Mouse (Mus musculus) limb, embryonic 13.5 days (tissue): ENCODE results near the gene Cnfn. TPM values are rescaled to one million over a fixed set of nuclear protein-coding genes. Genes with fewer than 3 reads are reported as not detected.

ENCODE experiments used
- ATAC-seq: fragments of 200-750 bp; cut with Nextera tagmentation; 2 replicates; pipeline ENCODE4 v1.8.0; 2017; ENCODE audit warnings: low read depth, moderate number of reproducible peaks, moderate TSS enrichment; ENCODE audit not compliant: low FRiP score
- H3K27ac ChIP-seq: fragments of 300-500 bp; sonication (generic); 2 replicates; pipeline ENCODE4 v1.5.1; 2015; ENCODE audit warnings: inconsistent platforms, mild to moderate bottlenecking, moderate library complexity
- H3K27me3 ChIP-seq: fragments of 300-500 bp; sonication (generic); 2 replicates; pipeline ENCODE4 v1.6.1; 2015; ENCODE audit warnings: mild to moderate bottlenecking, inconsistent platforms
- H3K36me3 ChIP-seq: fragments of 300-500 bp; sonication (generic); 2 replicates; pipeline ENCODE4 v1.6.1; 2015; ENCODE audit warnings: inconsistent platforms, mild to moderate bottlenecking, moderate library complexity
- H3K4me1 ChIP-seq: fragments of 300-500 bp; sonication (generic); 2 replicates; pipeline ENCODE4 v1.6.1; 2015; ENCODE audit warnings: inconsistent platforms
- H3K4me2 ChIP-seq: fragments of 300-500 bp; sonication (generic); replicated peaks from 2 replicates; pipeline ENCODE4 v1.6.1; 2015; ENCODE audit warnings: inconsistent platforms, mild to moderate bottlenecking, moderate library complexity
- H3K4me3 ChIP-seq: fragments of 300-500 bp; sonication (generic); 2 replicates; pipeline ENCODE4 v1.5.1; 2015; ENCODE audit warnings: moderate library complexity, mild to moderate bottlenecking, inconsistent platforms
- H3K9ac ChIP-seq: fragments of 300-500 bp; sonication (generic); 2 replicates; pipeline ENCODE4 v1.6.1; 2015; ENCODE audit warnings: mild to moderate bottlenecking, inconsistent platforms
- H3K9me3 ChIP-seq: fragments of 300-500 bp; sonication (generic); 2 replicates; pipeline ENCODE4 v1.6.1; 2016; ENCODE audit warnings: inconsistent platforms
- WGBS: fragments of 180-500 bp; shearing (Covaris S2); methylation state at CpG from one replicate; pipeline ENCODE4 v1.1.7; 2015; 5-methylcytosine and 5-hydroxymethylcytosine counted together
- polyA plus RNA-seq: library from polyadenylated mRNA; unstranded; fragments of >200 nt; fragmentation: Nextera tagmentation; extraction: Ambion mirVana; gene quantifications from 2 replicates; pipeline ENCODE4 v1.2.1, GENCODE M21; 2015

The Cnfn gene
- polyA plus RNA-seq, 1 experiment from 2014 or later, result 0.92 TPM

- no peak overlapping the region for H3K27ac ChIP-seq
- H3K9me3 ChIP-seq, result no peaks in the 10 kb centered on the region
- no peaks in the 10 kb centered on the region for H3K27me3 ChIP-seq
- H3K4me3 ChIP-seq, result no peak overlapping the region
- H3K4me1 ChIP-seq, result peaks cover 40% of the 10 kb centered on the region
- WGBS, result 93% methylated on average over 14 of the region's 14 CpGs
- H3K36me3 ChIP-seq, result no peaks in the 10 kb centered on the region
- ATAC-seq, result no peak
- no peak overlapping the region for H3K9ac ChIP-seq
- H3K4me2 ChIP-seq, result peak overlapping the region; percentile 75
Measured at GRCm38 (mm10) chr7:25396621-25397020, 27.1 kb upstream of the Cnfn start.

DNA sequence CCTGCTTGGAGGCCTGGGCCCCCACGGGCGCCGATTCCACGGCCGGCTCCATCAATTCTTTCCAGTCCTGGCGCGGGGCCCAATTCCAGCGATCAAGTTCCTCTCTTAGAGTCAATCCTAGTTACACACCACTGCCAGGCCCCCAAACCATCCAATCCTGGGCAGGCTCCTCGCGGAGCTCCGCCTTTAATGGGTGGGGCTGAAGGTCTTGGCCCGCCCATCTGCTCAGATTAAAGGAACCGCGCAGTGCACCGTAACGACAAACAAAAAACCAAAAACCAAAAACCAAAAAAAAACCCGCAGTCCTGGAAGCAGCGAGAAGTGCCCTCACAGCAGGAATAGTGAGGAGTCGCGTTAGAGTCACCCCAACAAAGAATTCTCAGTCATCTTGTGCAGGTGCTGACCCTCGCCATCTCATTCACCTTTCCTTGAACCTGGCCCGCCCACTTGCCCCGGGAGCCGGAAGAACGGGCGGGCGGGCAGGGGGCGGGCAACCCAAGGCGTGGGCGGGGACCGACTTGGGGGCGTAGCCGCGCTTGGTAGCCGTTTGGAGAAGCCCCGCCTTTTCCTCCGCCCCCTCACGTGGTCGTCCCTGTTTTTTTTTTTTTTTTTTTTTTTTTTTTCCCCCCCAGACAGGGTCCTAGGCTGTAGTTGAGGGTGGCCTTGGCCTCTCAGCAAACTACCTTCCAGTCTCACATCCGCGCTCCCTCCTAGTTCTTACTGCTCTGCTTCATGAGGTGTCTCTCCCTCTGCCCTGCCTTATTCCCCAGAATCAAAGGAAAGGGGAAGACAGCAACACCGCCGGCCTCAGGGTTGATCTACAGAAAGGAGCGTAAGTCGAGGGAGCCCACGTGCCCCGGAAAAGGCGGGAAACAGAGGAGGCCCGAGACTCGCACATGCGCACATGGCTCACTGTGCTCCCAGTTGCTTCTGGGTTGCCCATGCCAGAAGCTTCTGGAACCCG lies 26.3 kb upstream of the Cnfn start:
- Histone ChIP-seq H3K9ac (peak overlapping the region; percentile 75), H3K4me2 (peak overlapping the region; percentile 75), H3K27ac (peak overlapping the region; percentile 61), H3K4me1 (peaks cover 43% of the 10 kb centered on the region), H3K9me3 (no peaks in the 10 kb centered on the region), H3K4me3 (peak overlapping the region; percentile 68), H3K27me3 (no peaks in the 10 kb centered on the region), H3K36me3 (no peaks in the 10 kb centered on the region)
- ATAC-seq, result peak; percentile 98
- 7% methylated on average over 51 of the region's 52 CpGs for WGBS

GRCm38 (mm10) chr7:25395186-25395557 lies 25.6 kb upstream of the Cnfn start:
- Histone ChIP-seq H3K27me3 (no peaks in the 10 kb centered on the region), H3K4me2 (peak overlapping the region; percentile 75), H3K36me3 (no peaks in the 10 kb centered on the region), H3K4me1 (peaks cover 50% of the 10 kb centered on the region), H3K4me3 (peak overlapping the region; percentile 68), H3K9ac (peak overlapping the region; percentile 75), H3K27ac (peak overlapping the region; percentile 61), H3K9me3 (no peaks in the 10 kb centered on the region)
- under 1% methylated on average over 22 of the region's 22 CpGs for WGBS
- ATAC-seq, result peak; percentile 54

DNA sequence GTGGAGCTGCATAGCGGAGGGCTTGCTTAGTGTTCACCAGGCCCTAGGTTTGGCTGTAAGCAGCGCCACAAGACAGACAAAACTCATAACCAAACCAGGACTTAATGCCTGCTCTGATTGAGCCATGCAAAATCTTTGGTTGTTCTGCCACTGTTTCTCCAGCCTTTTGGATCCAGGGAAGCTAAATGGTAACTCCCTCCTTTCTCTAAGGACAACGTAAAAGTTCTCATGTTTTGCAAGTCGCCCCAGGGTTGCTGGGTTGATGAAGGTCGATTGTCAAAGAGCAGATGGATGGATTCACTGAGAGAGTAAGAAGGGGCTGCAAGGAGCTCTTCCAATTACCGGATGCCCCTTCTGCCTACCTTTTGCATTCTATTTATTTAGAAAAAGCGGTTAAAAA lies 25.2 kb upstream of the Cnfn start:
- no peak for ATAC-seq
- no peaks in the 10 kb centered on the region for H3K9me3 ChIP-seq
- H3K4me2 ChIP-seq, result peak overlapping the region; percentile 75
- H3K36me3 ChIP-seq, result no peaks in the 10 kb centered on the region
- peak overlapping the region; percentile 75 for H3K9ac ChIP-seq
- WGBS, result 16% methylated on average over 7 of the region's 7 CpGs
- H3K27ac ChIP-seq, result peak overlapping the region; percentile 61
- H3K27me3 ChIP-seq, result no peaks in the 10 kb centered on the region
- peaks cover 51% of the 10 kb centered on the region for H3K4me1 ChIP-seq
- peak overlapping the region; percentile 68 for H3K4me3 ChIP-seq

- H3K9me3 ChIP-seq, result no peaks in the 10 kb centered on the region
- H3K4me1 ChIP-seq, result peaks cover 51% of the 10 kb centered on the region
- no peak overlapping the region for H3K27ac ChIP-seq
- peak overlapping the region; percentile 68 for H3K4me3 ChIP-seq
- H3K27me3 ChIP-seq, result no peaks in the 10 kb centered on the region
- peaks cover 2% of the 10 kb centered on the region; the same call in 1 of the 2 replicates for H3K36me3 ChIP-seq
- H3K9ac ChIP-seq, result peak overlapping the region; percentile 75; the same call in 1 of the 2 replicates
- ATAC-seq, result no peak
- WGBS, result 71% methylated on average over 8 of the region's 8 CpGs
- H3K4me2 ChIP-seq, result peak overlapping the region; percentile 75
Measured at GRCm38 (mm10) chr7:25393451-25394210, 24.1 kb upstream of the Cnfn start.

DNA sequence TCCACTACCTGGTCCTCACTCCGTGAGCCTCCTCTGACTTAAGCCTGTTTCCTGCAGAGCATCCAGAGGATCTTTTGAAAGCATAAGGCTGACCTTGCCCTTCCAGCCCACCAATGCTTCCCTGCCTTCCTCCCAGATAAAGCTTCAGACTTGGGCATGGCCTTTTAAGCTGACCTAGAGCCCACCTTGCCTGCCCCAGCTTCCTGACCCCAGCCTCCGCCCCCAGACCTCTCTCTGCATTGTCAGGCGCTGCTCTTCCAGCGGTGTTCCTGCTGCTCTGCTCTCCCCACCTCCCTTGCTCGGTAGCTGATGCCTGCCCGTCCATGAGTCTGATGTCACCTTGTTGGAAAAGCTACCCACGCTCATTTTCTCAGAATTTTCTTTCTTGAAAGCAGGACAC lies 23.3 kb upstream of the Cnfn start:
- H3K9me3 ChIP-seq, result no peaks in the 10 kb centered on the region
- H3K4me2 ChIP-seq, result no peak overlapping the region
- no peak overlapping the region for H3K27ac ChIP-seq
- WGBS, result 63% methylated on average over 7 of the region's 7 CpGs
- H3K27me3 ChIP-seq, result no peaks in the 10 kb centered on the region
- H3K36me3 ChIP-seq, result peaks cover 10% of the 10 kb centered on the region
- no peak overlapping the region for H3K9ac ChIP-seq
- H3K4me1 ChIP-seq, result peaks cover 45% of the 10 kb centered on the region
- H3K4me3 ChIP-seq, result no peak overlapping the region
- ATAC-seq, result no peak

DNA sequence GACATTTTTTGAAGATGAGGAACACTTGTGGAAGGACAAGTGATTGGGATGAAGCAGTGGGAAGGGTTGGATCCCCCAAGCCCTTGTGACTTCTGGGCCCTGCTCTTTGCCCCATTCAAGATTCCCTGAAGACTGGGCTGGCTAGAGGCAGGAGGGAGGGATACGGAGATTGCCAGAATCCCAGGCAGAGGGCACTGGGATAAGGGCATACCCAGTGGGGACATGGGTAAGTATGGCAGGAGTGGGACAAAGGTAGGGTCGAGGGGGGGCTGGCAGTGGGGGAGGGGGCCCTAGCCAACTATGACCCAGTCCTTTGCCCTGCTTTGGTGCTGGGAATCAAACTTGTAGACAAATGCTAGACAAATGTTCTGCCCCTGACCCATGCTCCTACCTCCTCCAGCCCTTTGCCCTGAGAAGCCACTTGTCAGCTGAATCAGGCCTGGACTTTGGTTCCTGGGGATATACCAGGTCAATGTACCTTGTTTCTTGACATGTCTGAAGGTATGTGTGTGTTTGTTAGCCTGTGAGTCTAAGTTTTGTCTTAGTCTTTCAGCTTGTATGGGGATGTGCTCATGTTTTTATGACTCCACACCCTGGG lies 22.4 kb upstream of the Cnfn start:
- peaks cover 43% of the 10 kb centered on the region for H3K4me1 ChIP-seq
- no peaks in the 10 kb centered on the region for H3K9me3 ChIP-seq
- H3K4me3 ChIP-seq, result no peak overlapping the region
- no peak overlapping the region for H3K9ac ChIP-seq
- no peak overlapping the region for H3K4me2 ChIP-seq
- no peaks in the 10 kb centered on the region for H3K27me3 ChIP-seq
- peaks cover 19% of the 10 kb centered on the region for H3K36me3 ChIP-seq
- 74% methylated on average over 2 of the region's 2 CpGs for WGBS
- H3K27ac ChIP-seq, result no peak overlapping the region
- ATAC-seq, result no peak

DNA sequence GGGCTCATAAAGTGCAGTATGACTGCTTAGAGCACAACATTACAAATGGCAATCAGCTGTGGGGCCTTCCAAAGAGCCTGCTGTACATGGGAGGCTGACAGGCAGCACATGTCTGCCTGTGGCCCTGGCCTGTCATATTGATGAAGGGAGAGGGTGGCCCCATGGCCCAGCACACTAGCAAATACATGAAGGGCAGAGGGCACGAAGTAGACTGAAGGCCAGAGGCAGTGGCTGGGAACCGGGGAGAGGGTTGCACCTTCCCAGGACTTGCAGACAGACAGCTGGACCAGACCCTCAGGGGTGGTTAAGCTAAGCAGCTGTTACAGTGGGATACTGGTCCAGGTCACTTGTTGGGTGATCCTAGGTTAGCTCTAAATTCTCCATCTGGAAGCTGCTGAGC lies 21.5 kb upstream of the Cnfn start:
- Histone ChIP-seq H3K36me3 (peaks cover 28% of the 10 kb centered on the region), H3K4me2 (no peak overlapping the region), H3K9ac (no peak overlapping the region), H3K9me3 (no peaks in the 10 kb centered on the region), H3K27me3 (no peaks in the 10 kb centered on the region), H3K27ac (no peak overlapping the region), H3K4me1 (peaks cover 47% of the 10 kb centered on the region), H3K4me3 (no peak overlapping the region)
- WGBS, result 54% methylated on average over 2 of the region's 2 CpGs
- ATAC-seq, result no peak

- Histone ChIP-seq H3K4me3 (no peak overlapping the region), H3K27me3 (no peaks in the 10 kb centered on the region), H3K36me3 (peaks cover 35% of the 10 kb centered on the region), H3K27ac (no peak overlapping the region), H3K9me3 (no peaks in the 10 kb centered on the region), H3K4me1 (peaks cover 49% of the 10 kb centered on the region), H3K9ac (peak overlapping the region; percentile 31; the same call in 1 of the 2 replicates), H3K4me2 (no peak overlapping the region)
- WGBS, result 52% methylated on average over 8 of the region's 8 CpGs
- ATAC-seq, result no peak
Measured at GRCm38 (mm10) chr7:25390054-25390770, 20.7 kb upstream of the Cnfn start.

GRCm38 (mm10) chr7:25388916-25389315 lies 19.4 kb upstream of the Cnfn start:
- Histone ChIP-seq H3K4me2 (no peak overlapping the region), H3K4me1 (peaks cover 39% of the 10 kb centered on the region), H3K36me3 (peaks cover 48% of the 10 kb centered on the region), H3K9me3 (no peaks in the 10 kb centered on the region), H3K4me3 (no peak overlapping the region), H3K27ac (no peak overlapping the region), H3K9ac (no peak overlapping the region), H3K27me3 (no peaks in the 10 kb centered on the region)
- no peak for ATAC-seq
- 89% methylated on average over 7 of the region's 7 CpGs for whole genome bisulfite sequencing

DNA sequence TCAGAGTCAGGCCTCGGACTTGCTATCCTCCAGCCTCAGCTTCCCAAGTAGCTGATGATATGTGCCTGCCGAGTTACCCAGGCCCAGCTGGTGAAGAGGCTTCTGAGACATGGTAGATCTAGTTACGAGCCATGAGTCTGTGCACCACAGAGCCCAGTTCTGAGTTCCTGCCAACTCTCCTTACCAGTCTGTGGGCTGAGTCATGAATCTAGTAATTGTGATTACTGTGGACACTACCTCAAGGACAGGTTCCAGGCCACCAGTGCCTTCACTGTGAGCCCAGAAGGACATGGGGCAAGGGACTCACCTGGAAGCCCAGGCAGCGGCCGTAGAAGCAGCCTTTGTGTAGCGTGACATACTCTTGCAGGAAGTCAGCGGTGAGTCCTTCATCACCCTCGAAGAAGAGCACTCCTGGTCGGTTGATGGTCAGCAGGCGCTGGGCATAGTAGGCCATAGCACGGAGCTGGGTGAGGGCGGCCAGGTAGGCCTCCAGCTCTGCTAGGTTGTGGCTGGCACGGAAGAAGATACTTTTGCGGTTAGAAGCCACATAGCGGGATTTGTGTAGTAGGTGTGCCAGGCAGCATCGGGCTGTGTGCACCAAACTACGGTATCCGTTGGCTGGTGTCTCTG lies 18.4 kb upstream of the Cnfn start:
- WGBS, result 95% methylated on average over 18 of the region's 18 CpGs
- no peak for ATAC-seq
- H3K4me1 ChIP-seq, result peaks cover 29% of the 10 kb centered on the region

More for the DNA sequence above, 18.4 kb upstream of the Cnfn start:
- Histone ChIP-seq H3K9me3 (no peaks in the 10 kb centered on the region), H3K27ac (no peak overlapping the region), H3K4me2 (no peak overlapping the region), H3K27me3 (no peaks in the 10 kb centered on the region), H3K9ac (no peak overlapping the region), H3K4me3 (no peak overlapping the region), H3K36me3 (peaks cover 58% of the 10 kb centered on the region)
